Mouse (Mus musculus): ENCODE data around the gene Bmpr2. TPM values are rescaled to one million over a fixed set of nuclear protein-coding genes. Genes with fewer than 3 reads are reported as not detected.
A peak's percentile ranks its signal among the peaks of the same experiment; 100 is the strongest.

Gene Bmpr2
- polyA plus RNA-seq, 1 experiment: 5.1 TPM

DNA sequence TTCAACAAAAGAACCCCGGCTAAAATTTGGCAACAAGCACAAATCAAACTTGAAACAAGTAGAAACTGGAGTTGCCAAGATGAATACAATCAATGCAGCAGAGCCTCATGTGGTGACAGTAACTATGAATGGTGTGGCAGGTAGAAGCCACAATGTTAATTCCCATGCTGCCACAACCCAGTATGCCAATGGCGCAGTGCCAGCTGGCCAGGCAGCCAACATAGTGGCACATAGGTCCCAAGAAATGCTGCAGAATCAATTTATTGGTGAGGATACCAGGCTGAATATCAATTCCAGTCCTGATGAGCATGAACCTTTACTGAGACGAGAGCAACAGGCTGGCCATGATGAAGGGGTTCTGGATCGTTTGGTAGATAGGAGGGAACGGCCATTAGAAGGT, 104.8 kb downstream of the Bmpr2 start:
- no peak for TF ChIP-seq POLR2A (IDR thresholded peaks at IDR 0.05; ENCODE audit: borderline replicate concordance, control insufficient read depth, low read depth, low read length)
- TF ChIP-seq CTCF (IDR thresholded peaks at IDR 0.05; ENCODE audit: control insufficient read depth, insufficient read depth, low read length): no peak
- Histone ChIP-seq H3K4me1 (ENCODE audit: control insufficient read depth, insufficient read depth, low read length) (no peaks in the 10 kb centered on the region), H3K4me3 (replicated peaks; ENCODE audit: control insufficient read depth, low read depth, low read length) (no peak overlapping the region), H3K27ac (ENCODE audit: control insufficient read depth, insufficient read depth, low read depth, low read length, poor library complexity) (no peak overlapping the region)
- 86% methylated on average over 5 of the region's 5 CpGs for WGBS

GRCm38 (mm10) chr1:59874023-59874422, 110.8 kb downstream of the Bmpr2 start:
- no peaks in the 10 kb centered on the region for H3K4me1 ChIP-seq (ENCODE audit: control insufficient read depth, insufficient read depth, low read length)
- 83% methylated on average over 3 of the region's 3 CpGs for WGBS
- H3K4me3 ChIP-seq (replicated peaks; ENCODE audit: control insufficient read depth, low read depth, low read length): no peak overlapping the region
- H3K27ac ChIP-seq (ENCODE audit: control insufficient read depth, insufficient read depth, low read depth, low read length, poor library complexity): no peak overlapping the region
- TF ChIP-seq CTCF (IDR thresholded peaks at IDR 0.05; ENCODE audit: control insufficient read depth, insufficient read depth, low read length) (no peak), POLR2A (IDR thresholded peaks at IDR 0.05; ENCODE audit: borderline replicate concordance, control insufficient read depth, low read depth, low read length) (no peak)

- 56% methylated on average over 7 of the region's 7 CpGs for WGBS
- Histone ChIP-seq H3K27ac (ENCODE audit: control insufficient read depth, insufficient read depth, low read depth, low read length, poor library complexity) (no peak overlapping the region), H3K4me3 (replicated peaks; ENCODE audit: control insufficient read depth, low read depth, low read length) (no peak overlapping the region), H3K4me1 (ENCODE audit: control insufficient read depth, insufficient read depth, low read length) (no peaks in the 10 kb centered on the region)
- TF ChIP-seq CTCF (IDR thresholded peaks at IDR 0.05; ENCODE audit: control insufficient read depth, insufficient read depth, low read length) (no peak), POLR2A (IDR thresholded peaks at IDR 0.05; ENCODE audit: borderline replicate concordance, control insufficient read depth, low read depth, low read length) (no peak)
These were observed 114.9 kb downstream of the Bmpr2 start for GRCm38 (mm10) chr1:59878098-59878497.

GRCm38 (mm10) chr1:59883349-59884134, 120.3 kb downstream of the Bmpr2 start:
- H3K27ac ChIP-seq (ENCODE audit: control insufficient read depth, insufficient read depth, low read depth, low read length, poor library complexity): no peak overlapping the region
- TF ChIP-seq CTCF (IDR thresholded peaks at IDR 0.05; ENCODE audit: control insufficient read depth, insufficient read depth, low read length) (peak; percentile 92), POLR2A (IDR thresholded peaks at IDR 0.05; ENCODE audit: borderline replicate concordance, control insufficient read depth, low read depth, low read length) (no peak)

DNA sequence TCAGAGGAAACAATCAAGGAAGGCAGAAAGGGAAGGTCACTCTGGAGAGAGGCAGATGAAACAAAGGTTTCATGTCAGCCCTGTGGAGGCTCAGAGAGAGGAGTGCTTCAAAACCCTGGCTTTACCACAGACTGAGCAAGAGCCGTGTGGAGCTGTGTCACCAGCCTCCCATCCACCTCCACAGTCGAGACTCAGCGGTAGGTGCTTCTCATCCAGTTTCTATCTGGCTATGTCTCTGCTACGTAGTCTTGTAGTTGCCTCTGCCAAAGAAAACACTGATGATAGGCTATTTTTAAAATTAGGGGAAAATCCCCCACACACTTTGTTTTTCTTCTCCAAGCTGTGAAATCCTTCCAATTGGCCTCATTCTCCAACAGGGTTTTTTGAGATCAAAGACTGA, 123.7 kb downstream of the Bmpr2 start:
- WGBS: 76% methylated on average over 4 of the region's 4 CpGs
- H3K4me1 ChIP-seq (ENCODE audit: control insufficient read depth, insufficient read depth, low read length): no peaks in the 10 kb centered on the region; the same call in 1 of the 2 replicates
- no peak for TF ChIP-seq CTCF (IDR thresholded peaks at IDR 0.05; ENCODE audit: control insufficient read depth, insufficient read depth, low read length)
- TF ChIP-seq POLR2A (IDR thresholded peaks at IDR 0.05; ENCODE audit: borderline replicate concordance, control insufficient read depth, low read depth, low read length): no peak
- H3K27ac ChIP-seq (ENCODE audit: control insufficient read depth, insufficient read depth, low read depth, low read length, poor library complexity): no peak overlapping the region
- no peak overlapping the region for H3K4me3 ChIP-seq (replicated peaks; ENCODE audit: control insufficient read depth, low read depth, low read length)

More at GRCm38 (mm10) chr1:59883349-59884134, 120.3 kb downstream of the Bmpr2 start:
- Histone ChIP-seq H3K4me3 (replicated peaks; ENCODE audit: control insufficient read depth, low read depth, low read length) (no peak overlapping the region), H3K4me1 (ENCODE audit: control insufficient read depth, insufficient read depth, low read length) (no peaks in the 10 kb centered on the region; the same call in 1 of the 2 replicates)
- WGBS: 31% methylated on average over 3 of the region's 3 CpGs

- Histone ChIP-seq H3K27ac (ENCODE audit: control insufficient read depth, insufficient read depth, low read depth, low read length, poor library complexity) (no peak overlapping the region), H3K4me3 (replicated peaks; ENCODE audit: control insufficient read depth, low read depth, low read length) (no peak overlapping the region), H3K4me1 (ENCODE audit: control insufficient read depth, insufficient read depth, low read length) (no peaks in the 10 kb centered on the region; the same call in 1 of the 2 replicates)
- no peak for TF ChIP-seq POLR2A (IDR thresholded peaks at IDR 0.05; ENCODE audit: borderline replicate concordance, control insufficient read depth, low read depth, low read length)
- no peak for TF ChIP-seq CTCF (IDR thresholded peaks at IDR 0.05; ENCODE audit: control insufficient read depth, insufficient read depth, low read length)
These were observed 124.8 kb downstream of the Bmpr2 start for GRCm38 (mm10) chr1:59888018-59888417.

DNA sequence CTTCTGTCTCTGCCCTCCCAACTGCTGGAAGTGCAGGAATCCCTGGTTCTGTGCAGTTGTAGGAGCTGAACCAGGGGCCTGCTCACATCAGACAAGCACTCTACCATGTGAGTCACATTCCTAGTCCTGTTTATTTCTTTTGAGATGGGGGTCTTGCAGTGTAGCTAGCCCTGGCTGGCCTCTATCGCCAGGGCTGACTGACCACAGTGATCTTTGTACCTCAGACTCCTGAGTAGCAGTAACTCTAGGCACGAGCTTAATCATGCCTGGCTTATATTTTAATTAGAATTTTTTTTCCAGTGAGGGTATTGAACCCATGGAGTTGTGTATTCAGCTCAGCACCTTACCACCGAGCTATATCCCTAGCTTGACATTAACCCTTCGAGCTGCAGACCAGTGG, 128.0 kb downstream of the Bmpr2 start:
- Histone ChIP-seq H3K27ac (ENCODE audit: control insufficient read depth, insufficient read depth, low read depth, low read length, poor library complexity) (no peak overlapping the region), H3K4me3 (replicated peaks; ENCODE audit: control insufficient read depth, low read depth, low read length) (no peak overlapping the region), H3K4me1 (ENCODE audit: control insufficient read depth, insufficient read depth, low read length) (no peaks in the 10 kb centered on the region; the same call in none of the 2 replicates)
- 80% methylated on average over 4 of the region's 4 CpGs for WGBS
- TF ChIP-seq CTCF (IDR thresholded peaks at IDR 0.05; ENCODE audit: control insufficient read depth, insufficient read depth, low read length): no peak
- TF ChIP-seq POLR2A (IDR thresholded peaks at IDR 0.05; ENCODE audit: borderline replicate concordance, control insufficient read depth, low read depth, low read length): no peak

DNA sequence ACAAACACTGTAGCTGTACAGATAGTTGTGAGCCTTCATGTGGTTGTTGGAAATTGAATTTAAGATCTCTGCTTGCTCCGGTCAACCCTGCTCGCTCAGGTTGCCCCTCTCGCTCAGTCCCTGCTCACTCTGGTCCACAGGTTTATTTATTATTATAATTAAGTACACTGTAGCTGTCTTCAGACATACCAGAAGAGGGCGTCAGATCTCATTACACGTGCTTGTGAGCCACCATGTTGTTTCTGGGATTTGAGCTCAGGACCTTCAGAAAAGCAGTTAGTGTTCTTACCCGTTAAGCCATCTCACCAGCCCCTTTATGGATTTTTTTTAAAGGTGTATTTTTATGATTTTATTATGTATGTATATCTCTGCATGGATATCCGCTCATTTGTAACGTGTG, 129.6 kb downstream of the Bmpr2 start:
- TF ChIP-seq POLR2A (IDR thresholded peaks at IDR 0.05; ENCODE audit: borderline replicate concordance, control insufficient read depth, low read depth, low read length) (no peak), CTCF (IDR thresholded peaks at IDR 0.05; ENCODE audit: control insufficient read depth, insufficient read depth, low read length) (no peak)
- no peak overlapping the region for H3K27ac ChIP-seq (ENCODE audit: control insufficient read depth, insufficient read depth, low read depth, low read length, poor library complexity)
- 81% methylated on average over 8 of the region's 8 CpGs for WGBS
- H3K4me1 ChIP-seq (ENCODE audit: control insufficient read depth, insufficient read depth, low read length): no peaks in the 10 kb centered on the region; the same call in none of the 2 replicates
- H3K4me3 ChIP-seq (replicated peaks; ENCODE audit: control insufficient read depth, low read depth, low read length): no peak overlapping the region
